9 mouse cellular contexts compared by ENCODE assay signal in genomic region chr11:78355471-78356238, GRCm38 (mm10). TPM values are rescaled to one million over a fixed set of nuclear protein-coding genes. Genes with fewer than 3 reads are reported as not detected.
DNase-seq lines count a peak whose midpoint lies in the region; ATAC-seq and TF ChIP-seq lines count a peak whose summit lies in the region.
"Had no signal": no experiment of that assay in that cellular context is flagged by ENCODE, and none has a peak within 500 bp of the region (broad histone marks: within the 10 kb centered on the region; RNA-seq: fewer than 3 reads in every experiment).

No protein-coding gene starts in this region.

- H3K9me3 ChIP-seq in hindbrain, embryonic 11.5 days (ENCODE audit: control insufficient read depth, low read length) = no peaks in the 10 kb centered on the region
- H3K9me3 ChIP-seq in hindbrain, embryonic 13.5 days = no peaks in the 10 kb centered on the region

- in situ Hi-C loops in Patski (cut with MboI; ENCODE audit: low pct_unique_long_range_greater_than_20kb) = loop anchor here (5.0 kb wide), 1 partner anchor 97 kb away; no protein-coding TSS in a partner anchor

- WGBS in hindbrain, embryonic 11.5 days = 32% methylated on average over 4 of the region's 4 CpGs
- 35% methylated on average over 4 of the region's 4 CpGs for WGBS in hindbrain, embryonic 13.5 days

- no peak for ATAC-seq in hindbrain, embryonic 11.5 days (ENCODE audit: low FRiP score)
- ATAC-seq in hindbrain, embryonic 13.5 days (ENCODE audit: low FRiP score) = no peak
- no peak for ATAC-seq in Patski
- peak; percentile 25; the same call in 1 of the 2 replicates for ATAC-seq in megakaryocyte, adult 5-6 weeks (ENCODE audit: poor library complexity, severe bottlenecking)

- CTCF ChIA-PET in Patski (lab: Charles Lee) = interaction anchor here (1.2 to 18.5 kb wide), 6 partner anchors 10 to 98 kb away, joined by 3 to 473 read pairs (median 5); no protein-coding TSS in a partner anchor

- peak; percentile 88 for DNase-seq in hindbrain, embryonic 11.5 days (ENCODE audit: low spot score)
- DNase-seq in B cell, adult 2 months = peak; percentile 86 to 87
- DNase-seq in Patski (ENCODE audit: low read depth, low spot score) = no peak
- DNase-seq in cerebellum, postnatal 36 days = peak; percentile 76 to 77
- DNase-seq in kidney, postnatal 14 days = peak; percentile 62
- DNase-seq in urinary bladder, postnatal 25 days (ENCODE audit: low spot score) = peak; percentile 79

- H3K4me1 ChIP-seq in hindbrain, embryonic 11.5 days (replicated peaks; ENCODE audit: control insufficient read depth, insufficient read depth, low read length) = no peaks in the 10 kb centered on the region
- H3K4me1 ChIP-seq in hindbrain, embryonic 13.5 days (replicated peaks) = no peaks in the 10 kb centered on the region

- no peak overlapping the region for H3K4me3 ChIP-seq in hindbrain, embryonic 11.5 days (ENCODE audit: low read depth, low read length)
- H3K4me3 ChIP-seq in hindbrain, embryonic 13.5 days = no peak overlapping the region

- POLR2A ChIA-PET in Patski (lab: Charles Lee) = interaction anchor here (1.0 kb wide), 1 partner anchor 44 kb away, joined by 3 read pairs; no protein-coding TSS in a partner anchor

- TF ChIP-seq CTCF in Patski (IDR thresholded peaks at IDR 0.05) = peak; percentile 90

- no peaks in the 10 kb centered on the region for H3K27me3 ChIP-seq in hindbrain, embryonic 11.5 days (ENCODE audit: control insufficient read depth, insufficient read depth, low read length)
- H3K27me3 ChIP-seq in hindbrain, embryonic 13.5 days = no peaks in the 10 kb centered on the region
- no peaks in the 10 kb centered on the region for H3K27me3 ChIP-seq in Patski

- no peaks in the 10 kb centered on the region for H3K36me3 ChIP-seq in hindbrain, embryonic 11.5 days (ENCODE audit: control insufficient read depth, insufficient read depth, low read length)
- H3K36me3 ChIP-seq in hindbrain, embryonic 13.5 days = no peaks in the 10 kb centered on the region

- H3K4me2 ChIP-seq in hindbrain, embryonic 11.5 days (replicated peaks; ENCODE audit: low read depth, low read length) = no peak overlapping the region
- no peak overlapping the region for H3K4me2 ChIP-seq in hindbrain, embryonic 13.5 days

- H3K27ac ChIP-seq in hindbrain, embryonic 11.5 days (ENCODE audit: low read depth, low read length) = no peak overlapping the region
- H3K27ac ChIP-seq in hindbrain, embryonic 13.5 days = no peak overlapping the region

- H3K9ac ChIP-seq in hindbrain, embryonic 11.5 days (ENCODE audit: low read depth, low read length) = no peak overlapping the region
- H3K9ac ChIP-seq in hindbrain, embryonic 13.5 days = no peak overlapping the region

RNA-seq across cellular contexts. Expression of gene Unc119, which starts 12.4 kb away (rescaled TPM):
- polyA plus RNA-seq in hindbrain, embryonic 11.5 days (2014; fragmentation: Nextera tagmentation; extraction: Ambion mirVana) = 66.2 and 73.1 TPM in 2 replicates
- 75.1 and 76.7 TPM in 2 replicates for polyA plus RNA-seq in hindbrain, embryonic 13.5 days (2015; fragmentation: Nextera tagmentation; extraction: Ambion mirVana)
- 55.0 TPM for polyA plus RNA-seq in Patski (2021)
- 94.0 and 96.6 TPM in 2 replicates for total RNA-seq in megakaryocyte, adult 5-6 weeks (2015)
- 54.2 and 56.7 TPM in 2 replicates for total RNA-seq in megakaryocyte, adult 5-6 weeks (2017)

RNA-seq across cellular contexts. Expression of gene Pigs, which starts 27.4 kb away (rescaled TPM):
- polyA plus RNA-seq in hindbrain, embryonic 11.5 days (2014; fragmentation: Nextera tagmentation; extraction: Ambion mirVana) = 49.4 and 54.2 TPM in 2 replicates
- 75.0 and 78.2 TPM in 2 replicates for polyA plus RNA-seq in hindbrain, embryonic 13.5 days (2015; fragmentation: Nextera tagmentation; extraction: Ambion mirVana)
- polyA plus RNA-seq in Patski (2021) = 96.5 TPM
- 31.8 and 33.5 TPM in 2 replicates for total RNA-seq in megakaryocyte, adult 5-6 weeks (2015)
- 21.5 and 22.4 TPM in 2 replicates for total RNA-seq in megakaryocyte, adult 5-6 weeks (2017)

RNA-seq across cellular contexts. Expression of gene Foxn1, which starts 30.7 kb away (rescaled TPM):
- polyA plus RNA-seq in hindbrain, embryonic 11.5 days (2014; fragmentation: Nextera tagmentation; extraction: Ambion mirVana) = 0.05 TPM in 1 of 2 replicates, not detected in the other
- not detected in 2 replicates for polyA plus RNA-seq in hindbrain, embryonic 13.5 days (2015; fragmentation: Nextera tagmentation; extraction: Ambion mirVana)
- polyA plus RNA-seq in Patski (2021) = 0.37 TPM
- total RNA-seq in megakaryocyte, adult 5-6 weeks (2015) = not detected in 2 replicates
- total RNA-seq in megakaryocyte, adult 5-6 weeks (2017) = not detected in 2 replicates
- polyA plus RNA-seq: liver, embryonic 16.5 days had no signal

RNA-seq across cellular contexts. Expression of gene Aldoc, which starts 32.9 kb away (rescaled TPM):
- 2.7 and 3.3 TPM in 2 replicates for polyA plus RNA-seq in hindbrain, embryonic 11.5 days (2014; fragmentation: Nextera tagmentation; extraction: Ambion mirVana)
- polyA plus RNA-seq in hindbrain, embryonic 13.5 days (2015; fragmentation: Nextera tagmentation; extraction: Ambion mirVana) = 144 and 175 TPM in 2 replicates
- polyA plus RNA-seq in Patski (2021) = 0.32 TPM
- 0.62 and 1.7 TPM in 2 replicates for total RNA-seq in megakaryocyte, adult 5-6 weeks (2015)
- total RNA-seq in megakaryocyte, adult 5-6 weeks (2017) = 1.0 and 1.6 TPM in 2 replicates

RNA-seq across cellular contexts. Expression of gene Spag5, which starts 54.3 kb away (rescaled TPM):
- 48.3 and 52.2 TPM in 2 replicates for polyA plus RNA-seq in hindbrain, embryonic 11.5 days (2014; fragmentation: Nextera tagmentation; extraction: Ambion mirVana)
- polyA plus RNA-seq in hindbrain, embryonic 13.5 days (2015; fragmentation: Nextera tagmentation; extraction: Ambion mirVana) = 9.9 and 10.2 TPM in 2 replicates
- polyA plus RNA-seq in Patski (2021) = 45.2 TPM
- total RNA-seq in megakaryocyte, adult 5-6 weeks (2015) = 23.6 and 31.6 TPM in 2 replicates
- 60.7 and 63.2 TPM in 2 replicates for total RNA-seq in megakaryocyte, adult 5-6 weeks (2017)
